Mouse (Mus musculus) R1 (cell line): Measurements from ENCODE around the gene Ddx3y.

Experiments used
- DNase-seq: peaks from one replicate; pipeline ENCODE4 v3.0.0-alpha.2; 2018; ENCODE audit warnings: low read depth, low spot score

Gene Ddx3y

DNA sequence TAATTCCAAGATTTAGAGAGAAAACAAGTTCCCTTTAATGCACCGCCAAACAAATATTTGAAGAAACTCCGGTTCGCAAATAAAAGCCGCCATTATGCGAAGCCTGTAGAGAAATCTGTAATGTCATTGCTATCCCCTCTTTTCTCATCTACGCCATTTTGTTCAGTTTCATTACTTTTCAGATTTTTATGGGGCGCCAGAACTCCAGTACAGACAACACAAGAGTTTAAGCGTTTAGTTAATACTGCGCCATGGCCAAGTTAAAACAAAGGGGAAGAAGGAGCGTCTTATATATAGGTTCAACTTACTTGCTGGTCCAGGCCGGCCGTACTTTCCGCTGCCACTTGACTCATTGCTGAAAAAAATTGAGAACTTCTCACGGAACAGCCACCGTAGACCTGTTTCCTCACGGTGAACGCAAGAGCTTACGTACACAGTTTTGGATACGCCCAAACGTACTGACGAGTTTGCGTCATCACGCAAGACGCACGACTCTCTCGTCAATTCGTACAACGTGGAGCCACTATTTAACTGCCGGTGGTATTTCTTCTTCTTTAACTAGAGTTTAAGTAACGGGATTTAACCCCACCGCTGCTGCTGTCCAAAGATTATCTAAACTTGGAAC is at the start of gene Ddx3y:
Ddx3y (minus strand) TSS at position 459 of the 625 bp plus-strand sequence.
- peak; percentile 89 for DNase-seq

DNA sequence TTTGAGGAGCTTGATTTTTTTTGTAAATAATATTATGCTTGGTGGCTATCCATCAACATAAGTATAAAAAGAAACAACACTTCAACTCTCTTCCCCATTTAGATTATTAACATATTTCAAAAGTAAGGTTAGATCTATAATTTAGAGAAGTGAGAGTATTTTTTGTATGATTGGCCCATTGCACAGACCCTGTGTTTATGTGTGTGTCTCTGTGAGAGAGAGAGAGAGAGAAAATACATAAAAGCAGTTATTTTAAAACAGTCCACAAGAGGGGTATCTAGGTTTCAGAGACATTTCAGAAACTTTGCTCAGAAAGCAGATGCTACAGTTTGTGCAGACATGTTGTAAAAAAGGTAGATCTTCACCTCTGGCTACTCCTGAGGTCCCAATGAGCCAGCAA is 7.3 kb upstream of the Ddx3y start:
- DNase-seq = no peak

DNA sequence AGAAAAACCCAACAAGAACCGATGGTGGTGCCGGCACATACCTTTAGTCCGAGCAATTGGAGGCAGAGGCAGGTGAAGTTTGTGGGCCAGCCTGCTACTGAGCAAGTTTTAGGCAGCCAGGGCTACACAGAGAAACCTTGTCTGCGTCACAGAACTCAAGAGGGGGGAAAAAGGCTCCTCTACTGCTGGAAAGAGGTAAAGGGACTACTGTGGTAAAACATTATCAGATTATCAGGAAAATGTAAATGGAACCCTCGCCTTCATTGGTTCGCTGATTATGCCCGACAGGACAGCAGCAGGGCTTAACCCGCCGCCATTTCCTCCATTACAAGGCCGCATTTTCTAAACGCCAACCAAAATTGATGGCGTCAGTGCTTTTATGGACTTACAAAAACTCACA is 694 bp downstream of the Ddx3y start:
- DNase-seq = peak; percentile 31

DNA sequence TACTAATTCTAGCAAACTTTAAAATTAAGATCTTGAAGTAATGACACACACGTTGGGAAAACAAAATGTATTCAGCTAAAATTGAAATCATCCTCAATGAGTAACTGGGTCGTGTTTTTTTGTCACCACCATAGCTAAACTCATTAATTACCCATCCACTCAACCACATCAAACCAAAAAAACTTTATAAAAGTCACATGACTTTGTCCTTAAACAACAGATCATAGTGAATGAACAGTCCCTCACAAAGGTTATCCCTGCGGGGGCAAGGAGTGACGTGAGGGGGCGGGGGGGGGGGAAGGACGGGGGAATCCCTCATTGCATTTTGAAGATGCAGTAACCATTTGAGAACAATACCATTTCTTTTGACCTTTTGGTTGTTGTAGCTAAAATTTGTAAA is 40.3 kb downstream of the Ddx3y start:
- no peak for DNase-seq

DNA sequence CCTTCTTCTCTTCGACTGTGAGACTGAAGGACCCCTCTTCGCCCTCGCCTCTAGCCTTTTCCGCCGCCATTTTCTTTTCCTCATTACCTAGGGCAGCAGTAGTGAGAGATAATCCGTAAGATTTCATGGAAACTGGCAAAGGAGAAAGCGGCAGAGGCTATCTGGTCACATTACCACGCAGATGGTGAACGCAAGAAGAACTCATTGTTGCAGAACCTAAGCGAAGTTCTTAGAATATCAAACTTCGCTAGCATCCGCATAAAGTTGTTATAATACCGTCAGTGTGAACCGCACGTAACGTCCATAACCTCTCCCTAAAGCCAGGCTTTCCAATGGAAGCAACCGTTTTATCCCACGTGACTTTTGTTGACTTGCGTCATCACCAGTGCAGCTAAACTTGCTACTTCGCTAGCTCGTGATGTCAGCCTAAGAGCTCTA is 41.0 kb downstream of the Ddx3y start, which contains the start of gene Uty:
Uty (minus strand) TSS at position 334 of the 438 bp plus-strand sequence.
- peak; percentile 89 for DNase-seq

DNA sequence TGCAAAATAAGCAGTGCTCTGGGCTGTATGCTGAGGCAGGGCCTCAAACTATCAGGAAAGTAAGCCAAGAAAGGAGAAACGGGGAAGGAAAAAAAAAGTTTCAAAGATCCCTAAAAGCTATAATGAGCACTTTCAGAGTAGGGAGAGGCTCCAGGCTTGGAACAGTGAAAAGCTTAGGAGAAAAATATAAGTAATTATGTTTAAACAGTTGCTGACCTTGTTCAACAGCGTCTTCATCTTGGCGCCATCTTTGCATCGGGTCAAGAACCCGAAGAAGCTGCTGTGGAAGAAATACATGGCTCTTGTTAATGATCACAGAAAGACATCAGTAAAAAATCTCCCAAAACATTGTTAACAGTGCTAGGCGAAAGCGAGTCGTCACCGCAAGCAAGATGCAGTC is 41.5 kb downstream of the Ddx3y start:
- DNase-seq = peak; percentile 6

DNA sequence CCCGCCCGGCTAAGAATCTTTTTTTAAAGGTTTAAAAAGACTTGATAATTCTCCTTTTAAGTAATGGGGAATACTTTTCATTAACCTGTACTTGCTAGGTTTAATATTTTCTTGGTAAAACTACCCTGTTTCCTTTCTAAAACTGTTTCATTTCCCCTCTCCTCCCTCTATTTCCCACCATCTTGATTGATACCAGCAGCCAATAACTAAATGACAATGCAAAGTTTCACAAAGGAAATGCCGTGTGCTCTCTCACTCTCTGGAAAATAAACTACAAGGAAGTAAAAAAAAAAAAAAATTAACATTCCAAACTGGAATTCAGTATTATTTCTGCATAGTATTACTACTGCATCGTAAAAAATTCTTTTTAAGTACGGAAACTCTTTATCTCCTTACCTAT is 42.0 kb downstream of the Ddx3y start:
- DNase-seq = no peak

DNA sequence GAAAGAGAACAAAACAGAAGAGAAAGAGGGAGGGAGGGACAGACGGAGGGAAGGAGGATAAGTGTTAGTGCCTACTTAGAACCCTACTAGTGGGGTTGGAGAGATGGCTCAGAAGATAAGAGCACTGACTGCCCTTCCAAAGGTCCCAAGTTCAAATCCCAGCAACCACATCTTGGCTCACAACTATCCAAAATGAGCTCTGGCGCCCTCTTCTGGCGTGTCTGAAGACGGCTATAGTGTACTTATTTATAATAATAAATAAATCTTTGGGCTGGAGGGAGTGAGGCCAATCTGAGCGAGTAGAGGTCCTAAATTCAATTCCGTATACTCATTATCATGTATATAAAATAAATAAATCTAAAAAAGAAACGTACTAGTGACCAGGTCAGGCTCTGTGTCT is 66.4 kb downstream of the Ddx3y start:
- peak; percentile 8 for DNase-seq
